Mouse (Mus musculus) kidney, postnatal 0 days (tissue): ENCODE results near the gene Prox1. TPM values are rescaled to one million over a fixed set of nuclear protein-coding genes. Genes with fewer than 3 reads are reported as not detected.
A peak's percentile ranks its signal among the peaks of the same experiment; 100 is the strongest.

Experiments used
- ATAC-seq: fragments of 200-750 bp; cut with Nextera tagmentation; replicated peaks from 2 replicates; pipeline ENCODE4 v1.8.0; 2017; ENCODE audit warnings: low read depth, moderate number of reproducible peaks, moderate TSS enrichment, moderate library complexity; ENCODE audit not compliant: low FRiP score
- DNase-seq: peaks from one replicate; pipeline ENCODE4 v3.0.0-alpha.2; 2016; ENCODE audit warnings: low spot score
- H3K27ac ChIP-seq: fragments of 300-500 bp; sonication (generic); 2 replicates; pipeline ENCODE4 v1.5.1; 2014; ENCODE audit warnings: mild to moderate bottlenecking
- H3K27me3 ChIP-seq: fragments of 300-500 bp; sonication (generic); 2 replicates; pipeline ENCODE4 v1.6.1; 2014; ENCODE audit warnings: low read length, mixed read lengths; ENCODE audit not compliant: insufficient read depth
- H3K36me3 ChIP-seq: fragments of 300-500 bp; sonication (generic); 2 replicates; pipeline ENCODE4 v1.6.1; 2014; ENCODE audit warnings: low read length, mixed read lengths; ENCODE audit not compliant: insufficient read depth
- H3K4me1 ChIP-seq: fragments of 300-500 bp; sonication (generic); replicated peaks from 2 replicates; pipeline ENCODE4 v1.6.1; 2014; ENCODE audit warnings: antibody characterized with exemption, low read length, mixed read lengths; ENCODE audit not compliant: insufficient read depth
- H3K4me2 ChIP-seq: fragments of 300-500 bp; sonication (generic); 2 replicates; pipeline ENCODE4 v1.6.1; 2014; ENCODE audit warnings: mild to moderate bottlenecking, low read length, moderate library complexity, mixed read lengths
- H3K4me3 ChIP-seq: fragments of 300-500 bp; sonication (generic); replicated peaks from 2 replicates; pipeline ENCODE4 v1.5.1; 2014; ENCODE audit warnings: low read depth, low read length
- H3K9ac ChIP-seq: fragments of 300-500 bp; sonication (generic); 2 replicates; pipeline ENCODE4 v1.6.1; 2014; ENCODE audit warnings: low read depth, low read length
- H3K9me3 ChIP-seq: fragments of 300-500 bp; sonication (generic); replicated peaks from 2 replicates; pipeline ENCODE4 v1.6.1; 2016; ENCODE audit warnings: low read length, inconsistent platforms, mixed read lengths
- CTCF ChIP-seq: IDR thresholded peaks from 2 replicates; pipeline ENCODE4 v1.5.1; 2016; ENCODE audit warnings: antibody characterized with exemption, low read depth, mild to moderate bottlenecking, moderate library complexity
- WGBS: fragments of 180-500 bp; shearing (Covaris S2); extraction: QIAGEN DNeasy Blood & Tissue Kit; methylation state at CpG from one replicate; pipeline ENCODE4 v1.1.7; 2014; 5-methylcytosine and 5-hydroxymethylcytosine counted together
- polyA plus RNA-seq: library from polyadenylated mRNA; unstranded; fragments of >200 nt; fragmentation: Nextera tagmentation; extraction: Ambion mirVana; gene quantifications from 2 replicates; pipeline ENCODE4 v1.2.1, GENCODE M21; 2015

Gene Prox1
- polyA plus RNA-seq, 1 experiment from 2014 or later, result 1.3 TPM

DNA sequence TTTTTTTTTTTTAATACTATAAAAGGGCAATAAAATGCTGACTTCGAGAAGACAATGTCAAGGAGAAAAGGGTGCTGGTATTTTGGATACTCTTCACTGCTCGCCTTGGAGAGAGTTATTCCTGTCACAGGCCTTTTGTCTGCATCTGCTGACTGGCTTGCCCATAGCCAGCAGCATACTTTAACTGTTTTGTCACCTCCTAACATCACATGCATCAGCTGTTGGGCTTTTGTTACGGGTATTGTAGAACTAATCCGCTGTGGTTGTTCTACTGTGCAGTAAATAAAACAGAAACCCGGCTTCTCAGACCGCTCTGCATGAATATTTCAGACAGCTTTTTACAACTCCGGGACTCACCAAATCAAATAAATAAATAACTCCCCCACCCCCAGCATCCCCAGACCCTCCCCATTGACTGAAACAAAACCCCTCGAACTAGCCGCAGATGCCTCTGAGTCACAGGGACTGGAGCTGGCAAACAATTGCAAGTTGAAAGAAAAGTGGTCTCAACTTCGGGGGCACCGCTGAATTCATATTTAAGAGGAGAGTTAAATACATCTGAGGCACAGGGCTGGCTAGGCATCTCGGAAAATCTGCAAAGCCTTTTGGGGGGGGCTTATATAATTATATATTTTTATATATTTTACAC is 41.7 kb downstream of the Prox1 start:
- Histone ChIP-seq H3K4me2 (no peak overlapping the region), H3K9ac (no peak overlapping the region), H3K9me3 (no peaks in the 10 kb centered on the region), H3K27me3 (no peaks in the 10 kb centered on the region), H3K4me3 (no peak overlapping the region), H3K27ac (no peak overlapping the region), H3K4me1 (no peaks in the 10 kb centered on the region), H3K36me3 (no peaks in the 10 kb centered on the region)
- ATAC-seq, result no peak
- TF ChIP-seq CTCF, result no peak
- 35% methylated on average over 12 of the region's 12 CpGs for WGBS
- peak; percentile 31 for DNase-seq

GRCm38 (mm10) chr1:190127878-190128277 is 42.6 kb downstream of the Prox1 start:
- Histone ChIP-seq H3K9ac (no peak overlapping the region), H3K4me3 (no peak overlapping the region), H3K4me1 (no peaks in the 10 kb centered on the region), H3K9me3 (no peaks in the 10 kb centered on the region), H3K27ac (no peak overlapping the region), H3K4me2 (no peak overlapping the region), H3K27me3 (no peaks in the 10 kb centered on the region), H3K36me3 (no peaks in the 10 kb centered on the region)
- WGBS, result 42% methylated on average over 5 of the region's 5 CpGs
- DNase-seq (no peak), ATAC-seq (no peak)
- no peak for TF ChIP-seq CTCF

- 62% methylated on average over 6 of the region's 6 CpGs for WGBS
Observed at GRCm38 (mm10) chr1:190127163-190127795, 43.2 kb downstream of the Prox1 start.

DNA sequence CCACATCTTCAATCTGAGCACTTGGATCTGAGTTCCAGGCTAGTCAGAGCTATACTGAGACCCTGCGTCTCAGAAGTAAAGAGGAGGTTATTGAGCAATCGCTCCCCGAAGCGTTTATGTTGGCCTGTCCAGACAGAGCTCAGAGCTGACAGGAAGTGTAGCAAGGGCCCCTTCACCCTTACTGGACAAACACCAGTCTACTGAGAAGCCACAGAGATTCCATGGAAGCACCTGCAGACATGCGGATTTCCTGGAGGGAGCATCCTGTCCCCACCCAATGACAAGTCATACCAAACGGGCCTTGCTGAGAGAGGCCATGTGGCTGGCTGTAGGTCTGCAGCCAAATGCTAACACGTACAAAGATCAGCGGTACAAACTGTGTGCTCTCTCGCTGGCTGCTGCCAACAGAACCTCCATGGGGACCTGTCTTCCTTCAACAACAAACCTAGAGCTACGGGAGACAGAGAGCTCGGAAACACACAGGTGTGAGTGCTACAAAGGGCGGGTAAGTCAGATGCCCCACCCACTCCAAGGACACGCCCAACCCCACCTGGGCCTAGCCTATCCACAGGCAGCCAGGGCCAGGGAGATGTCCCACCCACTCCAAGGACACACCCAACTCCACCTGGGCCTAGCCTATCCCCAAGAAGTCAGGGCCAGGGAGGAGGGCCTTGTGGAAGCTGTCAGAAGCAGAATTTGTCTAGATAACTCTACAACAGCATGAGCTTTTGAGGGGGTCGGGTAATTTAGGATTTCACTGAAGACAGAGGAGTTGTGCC is 45.4 kb downstream of the Prox1 start:
- DNase-seq (no peak), ATAC-seq (no peak; the same call in 1 of the 2 replicates)
- Histone ChIP-seq H3K36me3 (no peaks in the 10 kb centered on the region), H3K9me3 (no peaks in the 10 kb centered on the region), H3K27ac (no peak overlapping the region), H3K27me3 (no peaks in the 10 kb centered on the region), H3K4me3 (no peak overlapping the region), H3K4me1 (no peaks in the 10 kb centered on the region), H3K9ac (no peak overlapping the region), H3K4me2 (no peak overlapping the region)
- no peak for TF ChIP-seq CTCF
- 73% methylated on average over 14 of the region's 14 CpGs for WGBS

More at GRCm38 (mm10) chr1:190127163-190127795, 43.2 kb downstream of the Prox1 start:
- Histone ChIP-seq H3K4me2 (no peak overlapping the region), H3K9ac (no peak overlapping the region), H3K9me3 (no peaks in the 10 kb centered on the region), H3K36me3 (no peaks in the 10 kb centered on the region), H3K4me3 (no peak overlapping the region), H3K27me3 (no peaks in the 10 kb centered on the region), H3K4me1 (no peaks in the 10 kb centered on the region), H3K27ac (no peak overlapping the region)
- DNase-seq (no peak), ATAC-seq (no peak)
- TF ChIP-seq CTCF, result no peak

GRCm38 (mm10) chr1:190123404-190123803 is 47.1 kb downstream of the Prox1 start:
- Histone ChIP-seq H3K36me3 (no peaks in the 10 kb centered on the region), H3K27me3 (no peaks in the 10 kb centered on the region), H3K27ac (no peak overlapping the region), H3K4me2 (no peak overlapping the region), H3K4me1 (no peaks in the 10 kb centered on the region), H3K4me3 (no peak overlapping the region), H3K9ac (no peak overlapping the region), H3K9me3 (no peaks in the 10 kb centered on the region)
- no peak for DNase-seq
- 91% methylated on average over 13 of the region's 13 CpGs for WGBS
- TF ChIP-seq CTCF, result no peak
- no peak for ATAC-seq

DNA sequence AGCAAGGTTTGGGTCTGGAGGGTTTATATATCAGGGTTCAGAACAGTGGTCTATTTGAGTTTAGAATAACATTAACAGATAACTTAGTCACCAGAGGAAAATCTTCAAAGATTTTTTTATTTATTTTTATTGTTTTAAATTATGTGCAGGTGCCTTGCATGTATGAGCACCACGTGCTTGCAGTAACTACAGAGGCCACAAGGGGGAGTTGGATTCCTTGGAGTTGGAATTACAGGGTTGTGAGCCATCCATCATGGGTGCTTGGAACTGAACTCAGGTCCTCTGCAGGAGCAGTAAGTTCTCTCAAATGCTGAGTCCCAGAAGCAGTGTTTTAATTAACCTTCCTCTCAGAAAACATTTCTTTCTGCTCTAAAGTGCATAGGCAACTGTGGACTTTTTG is 54.5 kb downstream of the Prox1 start:
- Histone ChIP-seq H3K27ac (no peak overlapping the region), H3K4me3 (no peak overlapping the region), H3K9me3 (no peaks in the 10 kb centered on the region), H3K36me3 (no peaks in the 10 kb centered on the region), H3K4me2 (no peak overlapping the region), H3K4me1 (no peaks in the 10 kb centered on the region), H3K9ac (no peak overlapping the region), H3K27me3 (no peaks in the 10 kb centered on the region)
- 89% methylated on average over 1 of the region's 1 CpGs for WGBS
- DNase-seq (no peak), ATAC-seq (no peak)
- TF ChIP-seq CTCF, result peak; percentile 7; the same call in 1 of the 2 replicates
